Mouse (Mus musculus) liver, embryonic 14.5 days (tissue): ENCODE results near the gene Dnm3. TPM values are rescaled to one million over a fixed set of nuclear protein-coding genes. Genes with fewer than 3 reads are reported as not detected.
A peak's percentile ranks its signal among the peaks of the same experiment; 100 is the strongest.

ENCODE experiments used
- ATAC-seq: fragments of 200-750 bp; cut with Nextera tagmentation; 2 replicates; pipeline ENCODE4 v1.8.0; 2017; ENCODE audit warnings: moderate number of reproducible peaks, mild to moderate bottlenecking, moderate library complexity; ENCODE audit not compliant: insufficient read depth
- DNase-seq, 3 experiments: peaks; one replicate each; pipeline ENCODE4 v3.0.0-alpha.2; 2012 to 2013; ENCODE audit warnings: low read depth in 3 of 3, low spot score in 3 of 3
- H3K27ac ChIP-seq: fragments of 300-500 bp; sonication (generic); 2 replicates; pipeline ENCODE4 v1.5.1; 2014; ENCODE audit warnings: moderate library complexity, mild to moderate bottlenecking, control low read depth, inconsistent platforms
- H3K27me3 ChIP-seq: fragments of 300-500 bp; sonication (generic); 2 replicates; pipeline ENCODE4 v1.6.1; 2014; ENCODE audit warnings: mild to moderate bottlenecking, low read length, moderate library complexity; ENCODE audit not compliant: control insufficient read depth, insufficient read depth
- H3K36me3 ChIP-seq: fragments of 300-500 bp; sonication (generic); replicated peaks from 2 replicates; pipeline ENCODE4 v1.6.1; 2014; ENCODE audit warnings: low read depth; ENCODE audit not compliant: control insufficient read depth, insufficient read depth
- H3K4me1 ChIP-seq, 2 experiments: fragments of 200-500 bp in 1 of 2; fragments of 300-500 bp in 1 of 2; sonication (generic) in 1 of 2; replicated peaks; 2 replicates each; pipeline ENCODE4 v1.6.1; 2012 to 2014; ENCODE audit warnings: antibody characterized with exemption in 1 of 2, inconsistent platforms in 1 of 2, low read length in 1 of 2; ENCODE audit not compliant: control insufficient read depth in 2 of 2, insufficient read depth in 2 of 2
- H3K4me2 ChIP-seq: fragments of 300-500 bp; sonication (generic); 2 replicates; pipeline ENCODE4 v1.6.1; 2014; ENCODE audit warnings: low read depth, mild to moderate bottlenecking, control low read depth, moderate library complexity
- H3K4me3 ChIP-seq, 2 experiments: fragments of 200-500 bp in 1 of 2; fragments of 300-500 bp in 1 of 2; sonication (generic) in 1 of 2; 2 replicates each; pipeline ENCODE4 v1.5.1; 2012 to 2014; ENCODE audit warnings: low read depth in 2 of 2, low read length in 2 of 2, mild to moderate bottlenecking in 2 of 2, control low read depth in 1 of 2, inconsistent platforms in 1 of 2, moderate library complexity in 1 of 2; ENCODE audit not compliant: insufficient read depth in 1 of 2
- H3K9ac ChIP-seq: fragments of 300-500 bp; sonication (generic); replicated peaks from 2 replicates; pipeline ENCODE4 v1.6.1; 2014; ENCODE audit warnings: mild to moderate bottlenecking, control low read depth, moderate library complexity
- H3K9me3 ChIP-seq: fragments of 300-500 bp; sonication (generic); 2 replicates; pipeline ENCODE4 v1.6.1; 2016; ENCODE audit warnings: low read length, mixed read lengths; ENCODE audit not compliant: control insufficient read depth
- CTCF ChIP-seq: IDR thresholded peaks from 2 replicates; pipeline ENCODE4 v1.5.1; 2016; ENCODE audit warnings: antibody characterized with exemption, low read depth, control low read depth
- EP300 ChIP-seq: IDR thresholded peaks from 2 replicates; pipeline ENCODE4 v1.6.1; 2016; ENCODE audit warnings: antibody characterized with exemption, low read depth
- WGBS: fragments of 180-500 bp; shearing (Covaris S2); extraction: QIAGEN DNeasy Blood & Tissue Kit; methylation state at CpG from one replicate; pipeline ENCODE4 v1.1.7; 2014; ENCODE audit not compliant: insufficient replicate concordance; 5-methylcytosine and 5-hydroxymethylcytosine counted together
- polyA plus RNA-seq, 2 experiments: library from polyadenylated mRNA; depleted of rRNA in 1 of 2; stranded (reverse) in 1 of 2; unstranded in 1 of 2; fragments of >200 nt; fragmentation: Nextera tagmentation in 1 of 2; extraction: Ambion mirVana in 1 of 2; gene quantifications; 2 replicates each; pipeline versions ENCODE4 v1.2.1 to v1.2.3; 2012 to 2014

Gene Dnm3
- polyA plus RNA-seq, 2 experiments, result 0.61 to 0.96 TPM

- Histone ChIP-seq H3K9ac (no peak within 1 kb of the TSS), H3K4me1 (0 out of 4 replicates have a peak, but pooled peaks cover 0 to 2% of the 10 kb centered on the region in 2 experiments), H3K9me3 (no peaks in the 10 kb centered on the region), H3K36me3 (no peaks in the 10 kb centered on the region), H3K27ac (no peak within 1 kb of the TSS), H3K27me3 (no peaks in the 10 kb centered on the region), H3K4me2 (no peak within 1 kb of the TSS), H3K4me3 (no peak within 1 kb of the TSS)
- 53% methylated on average over 1 of the region's 1 CpGs for WGBS
- no peak for ATAC-seq
- TF ChIP-seq EP300 (no peak), CTCF (no peak)
- DNase-seq, result no peak
Measured at GRCm38 (mm10) chr1:161979536-161979935, 498.3 kb downstream of the Dnm3 start, which contains the start of gene 4930558K02Rik. 4930558K02Rik (minus strand) TSS chr1:161979636.

- 61% methylated on average over 5 of the region's 5 CpGs for WGBS
- Histone ChIP-seq H3K36me3 (no peaks in the 10 kb centered on the region), H3K9me3 (no peaks in the 10 kb centered on the region), H3K9ac (no peak overlapping the region), H3K4me2 (no peak overlapping the region), H3K27me3 (no peaks in the 10 kb centered on the region), H3K4me3 (no peak overlapping the region), H3K27ac (no peak overlapping the region), H3K4me1 (peaks cover 0 to 9% of the 10 kb centered on the region in 2 experiments; a peak in 1 of 4 replicates)
- no peak for DNase-seq
- no peak for TF ChIP-seq CTCF
- no peak for TF ChIP-seq EP300
- no peak for ATAC-seq
Measured at GRCm38 (mm10) chr1:161978173-161978700, 499.6 kb downstream of the Dnm3 start.

GRCm38 (mm10) chr1:161977331-161977730 lies 500.5 kb downstream of the Dnm3 start:
- H3K9ac ChIP-seq, result no peak overlapping the region
- no peak for ATAC-seq
- TF ChIP-seq CTCF, result no peak
- TF ChIP-seq EP300, result no peak
- H3K36me3 ChIP-seq, result no peaks in the 10 kb centered on the region
- no peaks in the 10 kb centered on the region for H3K27me3 ChIP-seq
- 63% methylated on average over 4 of the region's 4 CpGs for WGBS
- no peaks in the 10 kb centered on the region for H3K9me3 ChIP-seq
- no peak overlapping the region for H3K27ac ChIP-seq
- H3K4me1 ChIP-seq, result peaks cover 0 to 9% of the 10 kb centered on the region in 2 experiments; a peak in 1 of 4 replicates
- no peak overlapping the region for H3K4me3 ChIP-seq
- DNase-seq, result no peak
- H3K4me2 ChIP-seq, result no peak overlapping the region

- no peak overlapping the region for H3K27ac ChIP-seq
- peak; percentile 61 to 76 (median 68) for DNase-seq
- WGBS, result 41% methylated on average over 16 of the region's 16 CpGs
Measured at GRCm38 (mm10) chr1:161976255-161977182, 501.3 kb downstream of the Dnm3 start.

GRCm38 (mm10) chr1:161972233-161972632 lies 505.6 kb downstream of the Dnm3 start:
- 77% methylated on average over 8 of the region's 8 CpGs for WGBS
- Histone ChIP-seq H3K9me3 (no peaks in the 10 kb centered on the region), H3K9ac (no peak overlapping the region), H3K36me3 (no peaks in the 10 kb centered on the region), H3K4me2 (no peak overlapping the region), H3K4me1 (peaks cover 5 to 16% of the 10 kb centered on the region in 2 experiments), H3K4me3 (no peak overlapping the region), H3K27me3 (no peaks in the 10 kb centered on the region), H3K27ac (no peak overlapping the region)
- no peak for TF ChIP-seq EP300
- TF ChIP-seq CTCF, result no peak
- ATAC-seq (no peak), DNase-seq (no peak)

More at GRCm38 (mm10) chr1:161976255-161977182, 501.3 kb downstream of the Dnm3 start:
- no peak overlapping the region for H3K4me3 ChIP-seq
- H3K9me3 ChIP-seq, result no peaks in the 10 kb centered on the region
- ATAC-seq, result peak; percentile 66
- no peaks in the 10 kb centered on the region for H3K27me3 ChIP-seq
- peak; percentile 92 for TF ChIP-seq CTCF
- TF ChIP-seq EP300, result no peak
- H3K36me3 ChIP-seq, result no peaks in the 10 kb centered on the region
- peak overlapping the region; percentile 6; the same call in 1 of the 2 replicates for H3K4me2 ChIP-seq
- H3K9ac ChIP-seq, result no peak overlapping the region
- H3K4me1 ChIP-seq, result peaks cover 0 to 9% of the 10 kb centered on the region in 2 experiments; a peak in 1 of 4 replicates
